Mouse (Mus musculus) 416B (cell line): ENCODE data around the gene Gpatch2.

Source experiments
- DNase-seq: peaks from one replicate; pipeline ENCODE4 v3.0.0; 2011; ENCODE audit warnings: low read depth

The Gpatch2 gene

GRCm38 (mm10) chr1:187373506-187373905, 158.2 kb downstream of the Gpatch2 start:
- DNase-seq: no peak

GRCm38 (mm10) chr1:187374418-187374817, 159.1 kb downstream of the Gpatch2 start:
- no peak for DNase-seq

- DNase-seq: no peak
Observed at GRCm38 (mm10) chr1:187376946-187377671, 161.8 kb downstream of the Gpatch2 start.

- no peak for DNase-seq
Observed at GRCm38 (mm10) chr1:187377865-187378524, 162.7 kb downstream of the Gpatch2 start.

GRCm38 (mm10) chr1:187389476-187389875, 174.2 kb downstream of the Gpatch2 start:
- DNase-seq: no peak

GRCm38 (mm10) chr1:187400834-187401233, 185.5 kb downstream of the Gpatch2 start:
- DNase-seq: no peak
